Mouse (Mus musculus): ENCODE data around the gene Ppm1h. TPM values are rescaled to one million over a fixed set of nuclear protein-coding genes. Genes with fewer than 3 reads are reported as not detected.
A peak's percentile ranks its signal among the peaks of the same experiment; 100 is the strongest.

Ppm1h gene
- polyA plus RNA-seq, 1 experiment from 2014 or later = 26.0 TPM

GRCm38 (mm10) chr10:122851267-122852160 lies 173.0 kb downstream of the Ppm1h start:
- no peak for ATAC-seq
- DNase-seq (ENCODE audit: low read depth, low spot score) = no peak
- in situ Hi-C loops (cut with MboI; ENCODE audit: low pct_unique_long_range_greater_than_20kb) = no loop called here
- ChIA-PET POLR2A (no interaction called here), CTCF (interaction anchor here (1.2 to 1.5 kb wide), 3 partner anchors 8 to 65 kb away, joined by 3 read pairs; no protein-coding TSS in a partner anchor)
- no peak for TF ChIP-seq CTCF (IDR thresholded peaks at IDR 0.05)
- no peaks in the 10 kb centered on the region for H3K27me3 ChIP-seq

DNA sequence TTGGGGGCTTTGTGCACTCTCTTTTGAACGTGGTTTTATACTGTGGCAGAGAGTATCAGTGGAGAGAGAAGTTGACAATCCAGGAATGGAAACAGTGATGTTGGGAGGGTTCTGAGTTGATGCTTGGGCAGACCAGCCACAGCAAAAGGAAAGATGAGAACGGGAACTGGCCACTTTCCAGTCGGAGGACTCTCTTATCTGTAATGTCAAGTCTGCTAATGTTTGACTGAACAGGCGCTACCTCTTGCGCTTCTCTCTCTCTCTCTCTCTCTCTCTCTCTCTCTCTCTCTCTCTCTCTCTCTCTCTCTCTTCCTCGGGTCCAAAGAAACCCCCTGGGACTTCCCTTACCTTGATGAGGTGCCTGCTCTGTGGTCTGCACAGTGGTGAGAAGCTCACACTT lies 176.0 kb downstream of the Ppm1h start:
- ChIA-PET CTCF (interaction anchor here (1.2 to 1.5 kb wide), 3 partner anchors 17 to 36 kb away, joined by 3 to 6 read pairs (median 3); no protein-coding TSS in a partner anchor), POLR2A (interaction anchor here (0.5 kb wide), 1 partner anchor 48 kb away, joined by 4 read pairs; no protein-coding TSS in a partner anchor)
- no peaks in the 10 kb centered on the region for H3K27me3 ChIP-seq
- ATAC-seq (no peak), DNase-seq (ENCODE audit: low read depth, low spot score) (no peak)
- TF ChIP-seq CTCF (IDR thresholded peaks at IDR 0.05) = no peak
- in situ Hi-C loops (cut with MboI; ENCODE audit: low pct_unique_long_range_greater_than_20kb) = no loop called here

DNA sequence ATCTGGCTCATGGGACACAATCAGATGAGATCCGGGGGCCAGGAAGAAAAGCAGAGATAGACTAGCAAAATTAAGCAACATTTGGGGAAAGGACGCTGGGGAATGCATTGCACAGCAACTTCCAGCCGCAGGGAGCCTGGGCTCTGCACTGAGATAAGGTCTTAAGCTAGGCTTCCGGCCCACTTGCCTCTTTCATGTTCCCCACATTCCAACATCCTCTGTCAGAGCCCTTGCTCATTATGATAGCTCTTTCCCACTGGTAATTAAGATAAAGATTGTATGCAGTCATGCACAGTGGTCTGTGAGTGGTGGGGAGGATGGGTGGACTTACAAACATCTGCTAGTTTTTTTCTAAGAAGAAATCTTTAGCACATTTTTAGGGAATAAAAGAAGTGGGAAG lies 176.6 kb downstream of the Ppm1h start:
- in situ Hi-C loops (cut with MboI; ENCODE audit: low pct_unique_long_range_greater_than_20kb) = no loop called here
- TF ChIP-seq CTCF (IDR thresholded peaks at IDR 0.05) = no peak
- no peaks in the 10 kb centered on the region for H3K27me3 ChIP-seq
- ATAC-seq (no peak), DNase-seq (ENCODE audit: low read depth, low spot score) (no peak)
- ChIA-PET POLR2A (interaction anchor here (0.5 to 1.3 kb wide), 2 partner anchors 29 to 48 kb away, joined by 4 read pairs; no protein-coding TSS in a partner anchor), CTCF (interaction anchor here (1.2 to 1.9 kb wide), 5 partner anchors 17 to 36 kb away, joined by 3 to 6 read pairs (median 3); no protein-coding TSS in a partner anchor)

GRCm38 (mm10) chr10:122856040-122856764 lies 177.6 kb downstream of the Ppm1h start:
- H3K27me3 ChIP-seq = no peaks in the 10 kb centered on the region
- ChIA-PET CTCF (interaction anchor here (0.9 to 1.9 kb wide), 6 partner anchors 9 to 39 kb away, joined by 3 to 6 read pairs (median 3); no protein-coding TSS in a partner anchor), POLR2A (interaction anchor here (0.6 to 1.3 kb wide), 3 partner anchors 21 to 50 kb away, joined by 3 to 5 read pairs (median 4); no protein-coding TSS in a partner anchor)
- ATAC-seq = peak; percentile 84
- in situ Hi-C loops (cut with MboI; ENCODE audit: low pct_unique_long_range_greater_than_20kb) = no loop called here
- DNase-seq (ENCODE audit: low read depth, low spot score) = peak; percentile 81
- no peak for TF ChIP-seq CTCF (IDR thresholded peaks at IDR 0.05)

DNA sequence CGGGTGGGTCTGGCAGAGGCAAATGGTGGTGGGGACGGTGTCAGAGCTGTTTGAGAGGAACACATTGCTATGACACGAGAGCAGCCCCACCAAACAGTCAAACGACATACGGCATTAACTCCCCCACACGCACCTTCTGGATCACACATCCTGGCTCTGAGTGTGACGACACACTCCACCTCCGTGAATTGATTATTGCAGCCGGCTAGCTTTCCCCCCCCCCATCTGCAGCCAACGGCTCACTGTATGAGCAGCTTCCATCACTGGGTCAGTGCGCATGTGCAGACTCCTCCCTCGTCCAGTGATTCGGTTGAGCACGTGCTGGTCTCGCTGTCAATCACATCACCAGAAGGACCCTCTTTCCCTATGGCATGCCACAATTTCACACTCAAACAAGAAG lies 178.6 kb downstream of the Ppm1h start:
- ATAC-seq (no peak), DNase-seq (ENCODE audit: low read depth, low spot score) (no peak)
- in situ Hi-C loops (cut with MboI; ENCODE audit: low pct_unique_long_range_greater_than_20kb) = no loop called here
- H3K27me3 ChIP-seq = no peaks in the 10 kb centered on the region
- TF ChIP-seq CTCF (IDR thresholded peaks at IDR 0.05) = no peak
- ChIA-PET CTCF (interaction anchor here (0.9 kb wide), 1 partner anchor 38 kb away, joined by 3 read pairs; no protein-coding TSS in a partner anchor), POLR2A (interaction anchor here (0.7 to 1.2 kb wide), 2 partner anchors 20 to 49 kb away, joined by 3 to 4 read pairs; no protein-coding TSS in a partner anchor)

DNA sequence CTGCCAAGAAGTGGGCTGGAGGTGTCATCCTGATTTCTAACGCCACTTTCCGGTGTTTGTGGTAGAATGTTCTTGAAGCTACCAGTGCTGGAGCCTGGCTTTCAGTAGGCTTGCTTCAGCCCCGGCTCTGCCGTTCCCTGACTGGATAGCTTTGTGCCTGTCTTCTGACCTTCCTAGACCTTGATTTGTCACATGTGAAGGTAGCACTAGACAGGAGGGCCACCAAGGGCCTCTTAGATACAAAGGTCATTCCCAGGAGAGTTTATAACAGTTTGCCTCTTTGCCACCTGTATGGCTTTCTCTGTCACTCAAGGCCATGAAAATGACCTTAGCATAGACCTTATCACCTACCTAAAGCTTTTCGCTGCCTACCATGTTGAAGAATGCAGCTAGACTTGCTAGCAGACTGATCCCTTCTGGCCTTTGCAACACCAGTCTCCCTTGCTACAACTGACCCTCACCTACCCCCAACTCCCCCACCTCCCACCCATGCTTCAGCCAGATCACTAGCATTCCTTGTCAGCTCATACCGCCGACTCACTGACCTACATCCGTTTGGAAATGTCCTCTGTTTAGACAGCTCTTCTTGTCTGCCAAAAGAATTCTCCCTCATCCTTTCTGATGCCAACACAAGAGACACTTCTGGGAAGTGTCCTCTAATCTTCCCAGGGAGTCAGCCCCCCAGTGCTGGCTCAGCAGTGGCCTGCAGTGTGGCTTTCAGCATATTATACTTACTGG lies 180.5 kb downstream of the Ppm1h start:
- in situ Hi-C loops (cut with MboI; ENCODE audit: low pct_unique_long_range_greater_than_20kb) = no loop called here
- no peak for DNase-seq (ENCODE audit: low read depth, low spot score)
- no peak for TF ChIP-seq CTCF (IDR thresholded peaks at IDR 0.05)
- CTCF ChIA-PET = interaction anchor here (0.8 to 1.4 kb wide), 3 partner anchors 8 to 52 kb away, joined by 3 to 5 read pairs (median 3); no protein-coding TSS in a partner anchor
- POLR2A ChIA-PET = interaction anchor here (0.6 kb wide), 1 partner anchor 25 kb away, joined by 3 read pairs; no protein-coding TSS in a partner anchor
- no peaks in the 10 kb centered on the region for H3K27me3 ChIP-seq
- no peak for ATAC-seq

DNA sequence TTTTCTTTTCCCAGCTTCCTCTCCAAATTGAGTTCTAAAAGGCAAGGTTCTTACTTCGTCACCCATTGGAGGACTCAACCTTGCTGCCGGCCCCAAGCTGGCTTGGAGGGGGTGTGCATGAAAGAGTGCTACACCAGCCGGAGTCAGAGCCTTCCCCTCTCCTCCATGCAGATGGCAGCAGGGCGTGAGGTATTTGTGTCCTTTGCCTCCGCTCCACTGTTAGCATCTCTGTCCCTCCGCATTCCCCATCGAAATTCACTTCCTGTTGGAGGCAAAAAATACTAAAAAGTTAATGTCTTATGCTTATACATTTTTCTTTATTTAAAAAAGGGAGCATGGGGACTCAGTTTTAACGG lies 181.1 kb downstream of the Ppm1h start:
- POLR2A ChIA-PET = interaction anchor here (0.6 kb wide), 1 partner anchor 12 kb away, joined by 4 read pairs; no protein-coding TSS in a partner anchor
- in situ Hi-C loops (cut with MboI; ENCODE audit: low pct_unique_long_range_greater_than_20kb) = no loop called here
- TF ChIP-seq CTCF (IDR thresholded peaks at IDR 0.05) = no peak
- no peaks in the 10 kb centered on the region for H3K27me3 ChIP-seq
- CTCF ChIA-PET = interaction anchor here (0.8 to 1.4 kb wide), 3 partner anchors 9 to 53 kb away, joined by 3 to 5 read pairs (median 3); no protein-coding TSS in a partner anchor
- ATAC-seq (no peak), DNase-seq (ENCODE audit: low read depth, low spot score) (no peak)

- in situ Hi-C loops (cut with MboI; ENCODE audit: low pct_unique_long_range_greater_than_20kb) = no loop called here
- H3K27me3 ChIP-seq = no peaks in the 10 kb centered on the region
- ChIA-PET CTCF (interaction anchor here (0.8 to 1.3 kb wide), 2 partner anchors 9 to 53 kb away, joined by 3 to 5 read pairs; no protein-coding TSS in a partner anchor), POLR2A (interaction anchor here (0.6 kb wide), 1 partner anchor 12 kb away, joined by 4 read pairs; no protein-coding TSS in a partner anchor)
- no peak for TF ChIP-seq CTCF (IDR thresholded peaks at IDR 0.05)
- ATAC-seq (no peak), DNase-seq (ENCODE audit: low read depth, low spot score) (no peak)
These were observed 181.5 kb downstream of the Ppm1h start for GRCm38 (mm10) chr10:122860076-122860475.

GRCm38 (mm10) chr10:122861696-122862385 lies 183.3 kb downstream of the Ppm1h start:
- DNase-seq (ENCODE audit: low read depth, low spot score) = no peak
- CTCF ChIA-PET = interaction anchor here (1.1 kb wide), 1 partner anchor 55 kb away, joined by 3 read pairs; no protein-coding TSS in a partner anchor
- POLR2A ChIA-PET = no interaction called here
- in situ Hi-C loops (cut with MboI; ENCODE audit: low pct_unique_long_range_greater_than_20kb) = no loop called here
- no peak for TF ChIP-seq CTCF (IDR thresholded peaks at IDR 0.05)
- H3K27me3 ChIP-seq = no peaks in the 10 kb centered on the region
- no peak for ATAC-seq
